Mouse (Mus musculus): ENCODE measurements around the gene Trib2. TPM values are rescaled to one million over a fixed set of nuclear protein-coding genes. Genes with fewer than 3 reads are reported as not detected.

Trib2 gene
- polyA plus RNA-seq, 1 experiment from 2014 or later, result 11.2 TPM

- Histone ChIP-seq H3K4me2 (replicated peaks; ENCODE audit: low read depth) (no peak overlapping the region), H3K27me3 (replicated peaks; ENCODE audit: control insufficient read depth, insufficient read depth, low read length) (no peaks in the 10 kb centered on the region), H3K4me1 (replicated peaks; ENCODE audit: control insufficient read depth, insufficient read depth, low read length) (no peaks in the 10 kb centered on the region), H3K9ac (ENCODE audit: low read depth, low read length) (no peak overlapping the region), H3K9me3 (ENCODE audit: control insufficient read depth) (no peaks in the 10 kb centered on the region), H3K36me3 (ENCODE audit: control insufficient read depth, insufficient read depth) (no peaks in the 10 kb centered on the region), H3K4me3 (ENCODE audit: low read depth, low read length) (no peak overlapping the region), H3K27ac (ENCODE audit: low read depth, low read length) (no peak overlapping the region)
- TF ChIP-seq CTCF (IDR thresholded peaks at IDR 0.05; ENCODE audit: low read depth), result no peak
- ATAC-seq, result no peak
- WGBS, result 28% methylated on average over 1 of the region's 1 CpGs
These were observed 51.5 kb downstream of the Trib2 start for GRCm38 (mm10) chr12:15765238-15765637.

- Histone ChIP-seq H3K4me3 (ENCODE audit: low read depth, low read length) (no peak overlapping the region), H3K36me3 (ENCODE audit: control insufficient read depth, insufficient read depth) (no peaks in the 10 kb centered on the region), H3K27me3 (replicated peaks; ENCODE audit: control insufficient read depth, insufficient read depth, low read length) (no peaks in the 10 kb centered on the region), H3K27ac (ENCODE audit: low read depth, low read length) (no peak overlapping the region), H3K9me3 (ENCODE audit: control insufficient read depth) (no peaks in the 10 kb centered on the region), H3K4me2 (replicated peaks; ENCODE audit: low read depth) (no peak overlapping the region), H3K9ac (ENCODE audit: low read depth, low read length) (no peak overlapping the region), H3K4me1 (replicated peaks; ENCODE audit: control insufficient read depth, insufficient read depth, low read length) (no peaks in the 10 kb centered on the region)
- 84% methylated on average over 8 of the region's 8 CpGs for WGBS
- ATAC-seq, result no peak
- no peak for TF ChIP-seq CTCF (IDR thresholded peaks at IDR 0.05; ENCODE audit: low read depth)
These were observed 55.1 kb downstream of the Trib2 start for GRCm38 (mm10) chr12:15761453-15762116.

- Histone ChIP-seq H3K27me3 (replicated peaks; ENCODE audit: control insufficient read depth, insufficient read depth, low read length) (no peaks in the 10 kb centered on the region), H3K9ac (ENCODE audit: low read depth, low read length) (no peak overlapping the region), H3K4me2 (replicated peaks; ENCODE audit: low read depth) (no peak overlapping the region), H3K9me3 (ENCODE audit: control insufficient read depth) (no peaks in the 10 kb centered on the region), H3K27ac (ENCODE audit: low read depth, low read length) (no peak overlapping the region), H3K4me3 (ENCODE audit: low read depth, low read length) (no peak overlapping the region), H3K36me3 (ENCODE audit: control insufficient read depth, insufficient read depth) (no peaks in the 10 kb centered on the region), H3K4me1 (replicated peaks; ENCODE audit: control insufficient read depth, insufficient read depth, low read length) (no peaks in the 10 kb centered on the region)
- WGBS, result 77% methylated on average over 4 of the region's 4 CpGs
- no peak for ATAC-seq
- TF ChIP-seq CTCF (IDR thresholded peaks at IDR 0.05; ENCODE audit: low read depth), result no peak
These were observed 56.0 kb downstream of the Trib2 start for GRCm38 (mm10) chr12:15760684-15761083.

- no peaks in the 10 kb centered on the region for H3K27me3 ChIP-seq (replicated peaks; ENCODE audit: control insufficient read depth, insufficient read depth, low read length)
- no peak overlapping the region for H3K4me2 ChIP-seq (replicated peaks; ENCODE audit: low read depth)
- 55% methylated on average over 2 of the region's 2 CpGs for WGBS
- no peak overlapping the region for H3K9ac ChIP-seq (ENCODE audit: low read depth, low read length)
- H3K4me3 ChIP-seq (ENCODE audit: low read depth, low read length), result no peak overlapping the region
- no peaks in the 10 kb centered on the region for H3K36me3 ChIP-seq (ENCODE audit: control insufficient read depth, insufficient read depth)
- H3K27ac ChIP-seq (ENCODE audit: low read depth, low read length), result no peak overlapping the region
- no peaks in the 10 kb centered on the region for H3K9me3 ChIP-seq (ENCODE audit: control insufficient read depth)
- TF ChIP-seq CTCF (IDR thresholded peaks at IDR 0.05; ENCODE audit: low read depth), result no peak
- no peak for ATAC-seq
- no peaks in the 10 kb centered on the region for H3K4me1 ChIP-seq (replicated peaks; ENCODE audit: control insufficient read depth, insufficient read depth, low read length)
These were observed 57.9 kb downstream of the Trib2 start for GRCm38 (mm10) chr12:15758866-15759265.

- ATAC-seq, result no peak
- Histone ChIP-seq H3K9me3 (ENCODE audit: control insufficient read depth) (no peaks in the 10 kb centered on the region), H3K4me3 (ENCODE audit: low read depth, low read length) (no peak overlapping the region), H3K9ac (ENCODE audit: low read depth, low read length) (no peak overlapping the region), H3K27ac (ENCODE audit: low read depth, low read length) (no peak overlapping the region), H3K4me2 (replicated peaks; ENCODE audit: low read depth) (no peak overlapping the region), H3K27me3 (replicated peaks; ENCODE audit: control insufficient read depth, insufficient read depth, low read length) (no peaks in the 10 kb centered on the region), H3K36me3 (ENCODE audit: control insufficient read depth, insufficient read depth) (no peaks in the 10 kb centered on the region), H3K4me1 (replicated peaks; ENCODE audit: control insufficient read depth, insufficient read depth, low read length) (no peaks in the 10 kb centered on the region)
- 74% methylated on average over 8 of the region's 8 CpGs for WGBS
- TF ChIP-seq CTCF (IDR thresholded peaks at IDR 0.05; ENCODE audit: low read depth), result no peak
These were observed 59.4 kb downstream of the Trib2 start for GRCm38 (mm10) chr12:15757351-15757750.

GRCm38 (mm10) chr12:15755030-15755690, 61.6 kb downstream of the Trib2 start:
- no peak overlapping the region for H3K9ac ChIP-seq (ENCODE audit: low read depth, low read length)
- ATAC-seq, result no peak
- H3K4me3 ChIP-seq (ENCODE audit: low read depth, low read length), result no peak overlapping the region
- no peaks in the 10 kb centered on the region for H3K36me3 ChIP-seq (ENCODE audit: control insufficient read depth, insufficient read depth)
- no peaks in the 10 kb centered on the region for H3K27me3 ChIP-seq (replicated peaks; ENCODE audit: control insufficient read depth, insufficient read depth, low read length)
- H3K4me1 ChIP-seq (replicated peaks; ENCODE audit: control insufficient read depth, insufficient read depth, low read length), result no peaks in the 10 kb centered on the region
- 29% methylated on average over 2 of the region's 2 CpGs for WGBS
- H3K27ac ChIP-seq (ENCODE audit: low read depth, low read length), result no peak overlapping the region
- no peak overlapping the region for H3K4me2 ChIP-seq (replicated peaks; ENCODE audit: low read depth)
- no peak for TF ChIP-seq CTCF (IDR thresholded peaks at IDR 0.05; ENCODE audit: low read depth)
- H3K9me3 ChIP-seq (ENCODE audit: control insufficient read depth), result no peaks in the 10 kb centered on the region

All from intestine, postnatal 0 days (tissue).